Mouse (Mus musculus) heart, postnatal 0 days (tissue): ENCODE data around the gene Ccdc84. TPM values are rescaled to one million over a fixed set of nuclear protein-coding genes. Genes with fewer than 3 reads are reported as not detected.
"Not testable (repeated sequence)": the region's sequence is repeated elsewhere in the genome, so short reads cannot be mapped to it uniquely, and the experiment has no call there.

Source experiments
- ATAC-seq: fragments of 200-750 bp; cut with Nextera tagmentation; 2 replicates; pipeline ENCODE4 v1.8.0; 2017; ENCODE audit warnings: low read depth, moderate number of reproducible peaks, moderate library complexity; ENCODE audit not compliant: insufficient read depth
- DNase-seq: peaks from one replicate; pipeline ENCODE4 v3.0.0-alpha.2; 2016; ENCODE audit warnings: low spot score
- H3K27ac ChIP-seq: fragments of 300-500 bp; sonication (generic); 2 replicates; pipeline ENCODE4 v1.5.1; 2014; ENCODE audit warnings: low read depth, mild to moderate bottlenecking
- H3K27me3 ChIP-seq: fragments of 300-500 bp; sonication (generic); 2 replicates; pipeline ENCODE4 v1.6.1; 2014; ENCODE audit warnings: low read length, mixed read lengths; ENCODE audit not compliant: control insufficient read depth, insufficient read depth
- H3K36me3 ChIP-seq: fragments of 300-500 bp; sonication (generic); replicated peaks from 2 replicates; pipeline ENCODE4 v1.6.1; 2014; ENCODE audit warnings: low read length, mixed read lengths; ENCODE audit not compliant: control insufficient read depth, insufficient read depth
- H3K4me1 ChIP-seq: fragments of 300-500 bp; sonication (generic); 2 replicates; pipeline ENCODE4 v1.6.1; 2014; ENCODE audit warnings: antibody characterized with exemption; ENCODE audit not compliant: control insufficient read depth, insufficient read depth
- H3K4me2 ChIP-seq: fragments of 300-500 bp; sonication (generic); 2 replicates; pipeline ENCODE4 v1.6.1; 2014; ENCODE audit warnings: low read depth, mild to moderate bottlenecking, low read length, moderate library complexity
- H3K4me3 ChIP-seq: fragments of 300-500 bp; sonication (generic); 2 replicates; pipeline ENCODE4 v1.5.1; 2014; ENCODE audit warnings: low read depth, low read length
- H3K9ac ChIP-seq: fragments of 300-500 bp; sonication (generic); replicated peaks from 2 replicates; pipeline ENCODE4 v1.6.1; 2014; ENCODE audit warnings: low read depth, low read length, mixed read lengths
- H3K9me3 ChIP-seq: fragments of 300-500 bp; sonication (generic); replicated peaks from 2 replicates; pipeline ENCODE4 v1.6.1; 2016; ENCODE audit warnings: low read length; ENCODE audit not compliant: control insufficient read depth
- CTCF ChIP-seq: IDR thresholded peaks from 2 replicates; pipeline ENCODE4 v1.5.1; 2016; ENCODE audit warnings: antibody characterized with exemption, control low read depth, low read depth
- EP300 ChIP-seq: IDR thresholded peaks from 2 replicates; pipeline ENCODE4 v1.6.1; 2016; ENCODE audit warnings: antibody characterized with exemption, low read depth
- WGBS: fragments of 180-500 bp; shearing (Covaris S2); extraction: QIAGEN DNeasy Blood & Tissue Kit; methylation state at CpG from one replicate; pipeline ENCODE4 v1.1.7; 2014; 5-methylcytosine and 5-hydroxymethylcytosine counted together
- polyA plus RNA-seq: library from polyadenylated mRNA; unstranded; fragments of >200 nt; fragmentation: Nextera tagmentation; extraction: Ambion mirVana; gene quantifications from 2 replicates; pipeline ENCODE4 v1.2.1, GENCODE M21; 2015
- total RNA-seq: library from RNA; depleted of rRNA; stranded (reverse); fragments of >200 nt; gene quantifications from 2 replicates; pipeline ENCODE4 v1.2.3, GENCODE M21; 2014; ENCODE audit warnings: low replicate concordance

Gene Ccdc84
- total and polyA plus RNA-seq, 2 experiments from 2014 or later: 17.7 to 45.1 TPM

GRCm38 (mm10) chr9:44420280-44420898, 2.0 kb upstream of the Ccdc84 start:
- ATAC-seq: no peak
- Histone ChIP-seq H3K9ac (no peak overlapping the region), H3K27me3 (no peaks in the 10 kb centered on the region), H3K4me3 (no peak overlapping the region), H3K4me1 (peaks cover 5% of the 10 kb centered on the region), H3K36me3 (peaks cover 8% of the 10 kb centered on the region; the same call in 1 of the 2 replicates), H3K4me2 (no peak overlapping the region), H3K27ac (no peak overlapping the region), H3K9me3 (no peaks in the 10 kb centered on the region)
- no peak for DNase-seq
- 54% methylated on average over 5 of the region's 5 CpGs for WGBS
- TF ChIP-seq CTCF (no peak), EP300 (no peak)

- not testable (repeated sequence) for H3K9ac ChIP-seq, H3K27me3 ChIP-seq, H3K36me3 ChIP-seq, ATAC-seq, H3K4me1 ChIP-seq, H3K4me2 ChIP-seq, H3K27ac ChIP-seq, DNase-seq, H3K9me3 ChIP-seq, H3K4me3 ChIP-seq
- WGBS: 91% methylated on average over 9 of the region's 9 CpGs
Observed at GRCm38 (mm10) chr9:44419730-44420129, 1.4 kb upstream of the Ccdc84 start.

GRCm38 (mm10) chr9:44417892-44418363, 441 bp downstream of the Ccdc84 start:
- Histone ChIP-seq H3K27ac (peak overlapping the region; percentile 76), H3K27me3 (no peaks in the 10 kb centered on the region), H3K36me3 (peaks cover 18% of the 10 kb centered on the region), H3K4me2 (peak overlapping the region; percentile 84), H3K4me1 (peaks cover 5% of the 10 kb centered on the region), H3K9ac (peak overlapping the region; percentile 73), H3K9me3 (no peaks in the 10 kb centered on the region), H3K4me3 (peak overlapping the region; percentile 87)
- peak; percentile 63 for TF ChIP-seq CTCF
- no peak for TF ChIP-seq EP300
- ATAC-seq (peak; percentile 98), DNase-seq (peak; percentile 93)
- whole genome bisulfite sequencing: under 1% methylated on average over 38 of the region's 38 CpGs

- Histone ChIP-seq H3K4me1 (peaks cover 5% of the 10 kb centered on the region), H3K4me2 (peak overlapping the region; percentile 84), H3K27ac (peak overlapping the region; percentile 76), H3K36me3 (peaks cover 24% of the 10 kb centered on the region), H3K9ac (peak overlapping the region; percentile 73), H3K4me3 (peak overlapping the region; percentile 87), H3K27me3 (no peaks in the 10 kb centered on the region), H3K9me3 (no peaks in the 10 kb centered on the region)
- 5% methylated on average over 26 of the region's 26 CpGs for WGBS
- DNase-seq (no peak), ATAC-seq (peak; percentile 44)
- TF ChIP-seq CTCF (no peak), EP300 (no peak)
Observed at GRCm38 (mm10) chr9:44417156-44417891, 1.0 kb downstream of the Ccdc84 start.

DNA sequence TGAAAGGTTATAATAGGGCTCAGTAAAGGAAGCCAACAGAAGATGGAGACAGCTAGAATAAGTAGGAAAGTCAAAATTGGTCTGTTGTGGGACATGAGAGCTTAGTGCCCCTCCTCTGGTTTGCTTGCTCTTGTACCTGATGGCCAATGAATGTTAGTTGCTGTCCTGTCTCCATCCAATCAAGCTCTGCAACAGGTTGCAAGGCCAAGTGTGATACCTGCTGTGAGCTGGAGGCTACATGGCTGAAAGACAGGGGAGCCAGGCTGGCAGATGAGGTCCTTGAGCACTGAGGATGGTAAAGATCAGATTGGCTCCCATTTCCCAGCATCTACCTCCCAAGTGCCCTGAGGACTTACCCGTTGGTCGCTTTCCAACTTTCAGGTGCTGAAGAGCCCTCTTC, 5.6 kb downstream of the Ccdc84 start:
- DNase-seq (no peak), ATAC-seq (no peak)
- TF ChIP-seq EP300 (no peak), CTCF (no peak)

More for the DNA sequence above, 5.6 kb downstream of the Ccdc84 start:
- H3K9ac ChIP-seq: no peak overlapping the region
- H3K4me3 ChIP-seq: no peak overlapping the region
- no peak overlapping the region for H3K27ac ChIP-seq
- peaks cover 58% of the 10 kb centered on the region for H3K36me3 ChIP-seq
- H3K4me1 ChIP-seq: peaks cover 16% of the 10 kb centered on the region
- no peaks in the 10 kb centered on the region for H3K27me3 ChIP-seq
- no peak overlapping the region for H3K4me2 ChIP-seq
- no peaks in the 10 kb centered on the region for H3K9me3 ChIP-seq
- 64% methylated on average over 2 of the region's 2 CpGs for WGBS
